Mouse (Mus musculus) thymus, postnatal 25 days (tissue): Measurements from ENCODE around the gene Gm4767.
"Not testable (repeated sequence)": the region's sequence is repeated elsewhere in the genome, so short reads cannot be mapped to it uniquely, and the experiment has no call there.

Experiments
- DNase-seq: peaks from one replicate; pipeline ENCODE4 v3.0.0; 2022

Gm4767 gene

DNA sequence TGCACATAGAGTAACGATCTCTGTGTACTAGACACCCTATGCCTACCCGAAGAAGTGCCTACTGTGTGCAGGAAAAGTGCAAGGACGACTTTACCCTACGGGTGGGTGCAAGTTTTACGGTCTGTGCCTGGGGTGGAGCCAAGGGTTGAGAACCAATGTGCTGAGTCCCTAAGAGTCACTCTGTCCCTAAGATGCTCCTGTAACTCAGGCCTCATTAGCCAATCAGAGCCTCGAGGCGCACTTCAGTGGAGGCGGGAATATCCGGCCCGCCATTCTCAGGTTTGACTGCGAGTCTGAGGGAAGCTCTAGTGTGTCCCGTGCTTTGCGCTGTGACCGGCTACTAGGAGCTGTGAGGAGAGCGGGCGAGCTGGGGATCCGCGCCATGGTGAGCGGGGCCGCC is at the start of gene Gm4767:
TSS of gene Gm4767 (plus strand) at position 288 of the 400 bp plus-strand sequence.
- DNase-seq, result peak; percentile 1

DNA sequence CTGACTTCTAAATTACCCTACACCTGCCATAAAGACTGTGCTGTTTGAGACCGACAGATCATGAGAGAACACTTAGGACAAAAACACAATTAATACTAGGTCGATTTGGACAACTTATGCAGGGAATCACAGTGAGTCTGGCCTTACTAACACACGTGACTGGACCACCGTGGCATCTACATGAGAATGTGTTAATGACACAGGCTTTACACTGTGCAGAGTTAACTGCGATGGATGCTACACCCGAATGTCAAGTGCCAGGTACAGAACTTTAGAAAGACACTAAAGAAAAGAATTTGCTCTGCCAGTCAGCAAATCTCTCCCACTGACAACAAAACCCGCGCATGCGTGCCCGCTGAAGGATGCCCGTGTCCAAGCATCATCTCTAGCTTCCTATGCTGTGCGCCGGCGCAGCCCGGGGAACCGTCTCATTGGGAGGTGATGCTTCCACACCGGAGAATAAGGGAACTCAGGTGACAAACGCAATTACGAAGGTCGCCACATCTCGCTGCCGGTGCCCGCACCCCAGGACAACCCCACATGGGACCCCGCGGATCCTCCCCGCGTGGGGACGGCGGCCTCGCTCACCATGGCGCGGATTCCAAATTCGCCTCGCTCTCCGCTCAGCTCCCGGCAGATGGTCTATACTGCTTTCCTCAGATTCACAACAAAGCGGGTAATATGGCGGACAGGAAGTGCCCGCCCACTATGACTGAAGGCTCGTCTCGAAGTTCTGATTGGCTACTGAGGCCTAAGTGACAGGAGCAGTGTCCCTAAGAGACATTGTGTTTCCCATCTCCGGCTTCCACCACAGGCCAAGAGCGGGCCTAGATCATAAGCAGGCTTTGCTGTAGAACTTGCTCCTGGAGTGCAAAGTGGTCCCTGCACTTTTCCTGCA is 41.2 kb upstream of the Gm4767 start, which contains the start of gene Gm3055:
TSS of gene Gm3055 (minus strand) at position 656 of the 898 bp plus-strand sequence.
- DNase-seq, result not testable (repeated sequence)

DNA sequence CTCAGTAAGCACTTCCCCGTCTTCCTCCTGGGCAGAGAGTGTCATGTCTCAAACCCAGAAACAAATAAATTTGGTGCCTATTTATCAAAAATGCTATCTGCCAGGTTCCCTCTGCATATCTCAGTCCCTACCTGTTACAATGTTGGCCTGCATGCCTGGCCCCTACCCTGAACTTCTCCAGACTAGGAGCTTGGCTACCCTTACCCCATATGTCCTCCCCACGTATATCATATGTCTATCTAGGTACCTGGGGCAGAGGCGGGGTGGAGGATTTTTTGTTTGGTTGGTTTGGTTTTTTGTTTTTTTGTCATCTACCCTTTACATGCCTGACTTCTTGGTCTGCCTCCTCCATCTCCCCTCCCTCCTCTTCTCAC is 40.6 kb upstream of the Gm4767 start:
- DNase-seq, result not testable (repeated sequence)

DNA sequence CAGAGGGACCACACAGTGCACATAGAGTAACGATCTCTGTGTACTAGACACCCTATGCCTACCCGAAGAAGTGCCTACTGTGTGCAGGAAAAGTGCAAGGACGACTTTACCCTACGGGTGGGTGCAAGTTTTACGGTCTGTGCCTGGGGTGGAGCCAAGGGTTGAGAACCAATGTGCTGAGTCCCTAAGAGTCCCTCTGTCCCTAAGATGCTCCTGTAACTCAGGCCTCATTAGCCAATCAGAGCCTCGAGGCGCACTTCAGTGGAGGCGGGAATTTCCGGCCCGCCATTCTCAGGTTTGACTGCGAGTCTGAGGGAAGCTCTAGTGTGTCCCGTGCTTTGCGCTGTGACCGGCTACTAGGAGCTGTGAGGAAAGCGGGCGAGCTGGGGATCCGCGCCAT is 34.2 kb downstream of the Gm4767 start:
- DNase-seq, result not testable (repeated sequence)

DNA sequence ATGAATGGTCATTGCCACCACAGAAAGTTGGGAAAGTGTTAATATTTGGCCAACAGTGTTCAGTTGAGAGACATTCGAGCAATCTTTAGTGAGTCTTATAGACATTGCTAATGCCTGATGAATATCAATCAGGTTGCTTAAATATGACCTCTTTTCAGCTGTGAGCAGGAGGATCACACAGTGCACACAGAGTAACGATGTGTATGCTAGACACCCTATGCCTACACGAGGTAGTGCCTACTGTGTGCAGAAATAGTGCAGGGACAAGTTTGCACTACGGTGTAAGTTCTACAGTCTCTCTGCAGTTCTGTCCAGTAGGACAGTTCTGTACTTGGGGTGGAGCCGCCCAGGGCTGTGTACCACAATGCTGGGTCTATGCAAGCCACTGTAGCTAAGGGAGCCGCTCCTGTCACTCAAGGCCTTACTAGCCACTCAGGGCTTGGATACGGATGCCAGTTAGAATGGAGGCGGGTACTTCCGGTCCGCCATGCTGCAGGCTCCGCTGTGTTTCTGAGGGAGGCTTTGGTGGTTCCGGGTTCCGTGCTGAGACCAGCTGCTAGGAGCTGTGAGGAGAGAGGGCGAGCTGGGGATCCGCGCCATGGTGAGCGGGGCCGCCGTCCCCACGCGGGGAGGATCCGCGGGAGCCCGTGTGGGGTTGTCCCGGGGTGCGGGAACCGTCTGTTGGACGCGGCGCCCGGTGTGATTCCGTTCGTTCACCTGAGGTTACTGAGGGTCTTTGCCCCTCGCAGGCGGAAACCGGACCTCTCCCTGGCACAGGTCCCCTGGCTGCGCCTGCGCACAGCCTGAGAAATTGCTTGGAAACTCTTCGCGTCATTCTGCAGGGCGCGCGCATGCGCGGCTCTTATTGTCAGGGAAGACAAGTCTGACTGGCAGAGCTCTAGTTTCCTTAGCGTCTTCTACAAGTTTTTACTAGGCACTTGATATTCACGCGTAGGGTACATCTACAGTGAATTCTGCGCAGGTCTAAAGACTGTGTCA is 51.7 kb downstream of the Gm4767 start, which contains the start of gene Gm32687:
TSS of gene Gm32687 (plus strand) at position 526 of the 999 bp plus-strand sequence.
- peak; percentile 7 for DNase-seq
